Mouse (Mus musculus) right cerebral cortex, postnatal 36 days (tissue): Measurements from ENCODE around the gene Hist1h3c.
"Not testable (repeated sequence)": the region's sequence is repeated elsewhere in the genome, so short reads cannot be mapped to it uniquely, and the experiment has no call there.

Experiments
- DNase-seq, 2 experiments: peaks; one replicate each; pipeline ENCODE4 v3.0.0; 2022; ENCODE audit warnings: low spot score in 2 of 2, mixed read lengths in 1 of 2

Hist1h3c gene

DNA sequence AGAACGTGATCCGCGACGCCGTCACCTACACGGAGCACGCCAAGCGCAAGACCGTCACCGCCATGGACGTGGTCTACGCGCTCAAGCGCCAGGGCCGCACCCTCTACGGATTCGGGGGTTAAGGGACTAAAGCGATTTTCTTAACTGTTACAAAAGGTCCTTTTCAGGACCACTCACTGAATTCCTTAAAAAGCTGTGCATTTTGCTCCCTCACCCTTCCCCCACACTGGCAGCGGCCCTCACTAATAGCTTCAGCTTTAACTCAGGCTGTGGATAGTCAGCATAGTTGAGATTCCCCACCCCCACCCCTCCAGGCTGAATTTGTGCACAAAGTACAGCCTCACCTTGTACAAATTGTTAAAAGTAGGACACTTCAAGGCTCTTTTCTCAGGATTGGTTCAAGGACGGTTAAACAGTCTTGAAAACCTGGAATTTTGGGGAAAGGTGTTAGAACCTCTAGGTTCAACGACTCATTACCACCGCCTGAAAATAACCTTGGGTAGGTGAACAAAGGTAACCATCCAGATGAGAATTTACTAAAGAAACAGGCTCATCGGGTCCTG lies 11.9 kb upstream of the Hist1h3c start:
- no peak for DNase-seq

DNA sequence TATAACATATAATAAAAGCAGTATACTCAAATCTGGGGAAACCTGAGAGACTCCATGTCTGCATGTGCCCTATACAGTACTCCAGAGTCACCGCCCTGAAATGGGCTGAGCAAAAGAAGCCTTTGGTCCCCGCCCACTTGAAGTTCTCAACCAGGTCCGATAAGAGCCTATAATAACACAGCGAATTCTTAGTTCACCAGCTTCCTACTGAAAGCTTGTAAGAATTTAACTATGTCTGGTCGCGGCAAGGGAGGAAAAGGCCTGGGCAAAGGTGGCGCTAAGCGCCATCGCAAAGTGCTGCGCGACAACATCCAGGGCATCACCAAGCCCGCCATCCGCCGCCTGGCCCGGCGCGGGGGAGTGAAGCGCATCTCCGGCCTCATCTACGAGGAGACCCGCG lies 11.4 kb upstream of the Hist1h3c start, which contains the start of gene Hist1h4b:
Gene Hist1h4b, plus strand, starts transcription at position 224 of the 400 bp plus-strand sequence.
- peak; percentile 89 to 91 for DNase-seq

DNA sequence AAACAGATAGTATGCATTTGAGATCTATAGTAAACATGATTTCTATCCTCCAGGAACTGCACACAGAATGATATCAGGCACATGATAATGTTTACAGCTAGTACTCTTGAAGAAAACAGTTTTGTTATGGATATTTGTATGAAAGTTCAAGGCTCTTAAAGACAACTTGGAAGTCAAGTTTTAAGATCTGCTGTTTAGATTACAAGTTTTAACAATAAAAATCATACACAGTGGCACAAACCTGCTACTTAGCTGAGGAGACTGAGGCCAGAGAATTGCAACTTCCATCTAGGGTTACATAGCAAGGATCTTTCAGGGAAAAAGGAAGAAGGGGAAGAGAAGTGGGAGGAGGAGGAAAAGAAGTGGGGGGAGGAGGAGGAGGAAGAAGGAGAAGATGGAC lies 9.6 kb upstream of the Hist1h3c start:
- DNase-seq = no peak

DNA sequence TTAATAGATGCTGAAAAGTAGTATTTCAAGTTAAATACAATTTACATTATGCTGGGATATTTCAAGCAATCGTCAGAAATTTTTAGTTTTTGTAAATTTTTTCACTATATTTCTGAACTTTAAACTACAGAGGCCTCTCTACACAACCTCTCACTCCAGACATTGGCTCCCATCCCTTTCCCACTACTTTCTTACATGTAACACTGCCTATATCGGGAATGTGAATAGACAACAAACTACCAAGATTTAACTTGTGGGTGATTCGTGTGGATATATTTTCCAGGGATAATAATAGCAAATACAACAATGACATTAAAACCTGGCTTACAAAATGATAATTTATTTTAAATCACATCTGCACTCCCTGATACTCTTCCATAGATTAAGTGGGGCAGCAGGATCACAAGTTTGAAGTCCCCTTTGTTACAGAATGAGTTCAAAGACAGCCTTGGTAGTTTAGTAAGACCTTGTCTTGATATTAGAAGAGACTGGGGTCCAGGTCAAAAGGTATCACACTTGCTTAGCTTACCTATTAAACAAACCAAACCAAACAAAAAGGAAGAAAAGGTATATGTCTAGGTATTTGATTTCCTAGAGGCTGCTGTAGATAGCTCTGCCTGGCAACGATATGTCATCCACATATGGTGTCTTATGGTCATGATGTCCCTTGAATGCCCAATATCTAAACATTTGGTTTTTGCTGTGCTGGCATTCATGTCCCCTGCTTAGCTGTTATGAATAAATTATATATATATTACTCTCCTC lies 8.1 kb upstream of the Hist1h3c start:
- no peak for DNase-seq

DNA sequence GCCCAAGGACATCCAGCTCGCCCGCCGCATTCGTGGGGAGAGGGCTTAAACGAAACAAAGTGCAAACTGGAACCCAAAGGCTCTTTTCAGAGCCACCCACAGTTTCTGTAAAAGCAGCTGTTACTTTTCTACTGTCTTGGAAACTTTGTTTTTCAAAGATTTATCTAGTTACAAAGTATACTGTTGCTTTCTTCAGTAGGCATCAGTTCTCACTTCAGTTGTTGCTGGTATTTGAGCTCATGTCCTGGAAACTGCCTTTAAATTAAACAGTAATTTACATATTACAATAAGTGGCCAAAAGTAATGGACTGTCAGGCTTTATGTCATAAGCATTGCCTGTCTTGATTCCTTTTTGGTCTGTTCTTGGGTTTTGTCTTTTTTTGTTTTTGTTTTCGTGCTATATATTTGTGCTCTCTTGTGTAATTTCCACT lies 7.4 kb upstream of the Hist1h3c start:
- DNase-seq = no peak

DNA sequence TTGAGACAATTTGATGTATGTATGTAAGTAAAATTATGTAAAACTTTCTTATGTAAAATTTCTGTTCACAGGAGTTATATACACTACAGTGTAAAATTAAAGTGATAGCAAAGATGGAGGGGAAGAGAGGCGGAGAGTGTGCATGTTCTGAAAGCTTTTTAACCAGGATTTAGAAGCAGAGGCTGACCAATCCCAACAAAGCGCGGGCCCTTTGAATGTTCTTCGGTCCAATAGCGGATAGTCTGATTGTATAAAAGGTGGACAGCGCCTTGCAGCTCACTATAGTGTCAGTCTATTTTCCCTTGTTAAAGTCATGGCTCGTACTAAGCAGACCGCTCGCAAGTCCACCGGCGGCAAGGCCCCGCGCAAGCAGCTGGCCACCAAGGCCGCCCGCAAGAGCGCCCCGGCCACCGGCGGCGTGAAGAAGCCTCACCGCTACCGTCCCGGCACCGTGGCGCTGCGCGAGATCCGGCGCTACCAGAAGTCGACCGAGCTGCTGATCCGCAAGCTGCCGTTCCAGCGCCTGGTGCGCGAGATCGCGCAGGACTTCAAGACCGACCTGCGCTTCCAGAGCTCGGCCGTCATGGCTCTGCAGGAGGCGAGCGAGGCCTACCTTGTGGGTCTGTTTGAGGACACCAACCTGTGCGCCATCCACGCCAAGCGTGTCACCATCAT lies 6.8 kb upstream of the Hist1h3c start, which contains the start of gene Hist1h3b:
Gene Hist1h3b, plus strand, starts transcription at position 201 of the 675 bp plus-strand sequence.
- DNase-seq = peak; percentile 92 to 94

DNA sequence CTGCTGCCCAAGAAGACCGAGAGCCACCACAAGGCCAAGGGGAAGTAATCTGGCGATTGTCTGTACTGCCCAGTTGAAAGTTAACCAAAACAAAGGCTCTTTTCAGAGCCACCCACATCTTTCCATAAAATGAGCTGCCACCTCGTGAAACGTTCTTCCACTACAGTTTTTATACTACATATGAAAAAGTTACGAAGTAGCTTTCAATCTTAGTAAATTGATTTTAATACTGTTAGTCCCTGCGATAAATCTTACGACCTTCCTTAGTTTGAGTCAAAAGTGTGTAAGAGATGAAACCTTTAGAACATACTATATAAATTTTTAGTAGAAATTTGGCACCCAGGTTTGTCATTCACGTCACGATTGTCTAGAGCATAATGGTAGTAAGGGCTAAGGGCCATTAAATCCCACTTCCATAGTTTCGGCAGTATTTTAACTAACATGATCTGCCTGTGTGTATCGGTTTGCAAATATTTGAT lies 6.1 kb upstream of the Hist1h3c start:
- no peak for DNase-seq

DNA sequence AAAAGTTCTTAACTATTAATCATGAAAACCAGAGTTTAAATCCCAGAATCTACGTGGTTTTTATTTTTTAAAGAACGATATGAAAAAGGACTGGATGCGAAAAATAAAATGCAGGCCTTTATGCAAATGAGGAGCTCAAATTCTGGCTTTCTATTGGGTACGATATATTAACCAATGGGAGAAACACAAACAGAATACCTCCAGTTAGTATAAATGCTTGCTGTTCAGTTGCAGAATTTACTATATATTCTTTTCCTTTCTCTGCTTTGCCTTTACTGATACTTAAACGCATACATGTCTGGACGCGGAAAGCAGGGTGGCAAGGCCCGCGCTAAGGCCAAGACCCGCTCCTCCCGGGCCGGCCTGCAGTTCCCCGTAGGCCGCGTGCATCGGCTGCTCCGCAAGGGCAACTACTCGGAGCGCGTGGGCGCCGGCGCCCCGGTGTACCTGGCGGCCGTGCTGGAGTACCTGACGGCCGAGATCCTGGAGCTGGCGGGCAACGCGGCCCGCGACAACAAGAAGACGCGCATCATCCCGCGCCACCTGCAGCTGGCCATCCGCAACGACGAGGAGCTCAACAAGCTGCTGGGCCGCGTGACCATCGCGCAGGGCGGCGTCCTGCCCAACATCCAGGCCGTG lies 5.6 kb upstream of the Hist1h3c start, which contains the start of gene Hist1h2ab:
Gene Hist1h2ab, plus strand, starts transcription at position 288 of the 639 bp plus-strand sequence.
- not testable (repeated sequence) for DNase-seq

DNA sequence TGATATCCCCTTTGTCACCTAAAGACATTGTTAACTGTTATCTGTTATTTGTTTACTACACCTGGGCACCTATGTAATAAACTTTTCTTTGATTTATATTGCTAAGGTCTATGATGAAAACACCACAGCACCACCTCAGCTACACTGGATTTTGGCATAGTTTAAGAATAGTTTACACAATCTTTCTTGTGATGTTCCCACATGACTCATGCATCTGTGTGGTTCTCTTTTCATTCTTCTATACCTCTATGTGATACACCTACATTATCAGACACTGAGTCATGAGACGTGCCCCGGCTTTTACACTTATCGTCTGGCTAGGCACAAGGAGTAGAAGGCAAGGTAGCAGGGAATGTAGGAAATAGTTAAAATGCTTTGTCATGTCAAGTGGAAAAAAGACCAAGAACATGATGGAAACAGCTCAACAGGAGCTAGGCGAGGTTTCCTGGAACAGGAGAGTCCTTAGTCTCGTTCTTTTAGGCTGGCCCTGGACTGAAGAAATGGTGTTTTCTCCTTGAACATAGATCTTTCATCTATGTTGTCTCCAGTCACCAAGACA lies 4.2 kb upstream of the Hist1h3c start:
- no peak for DNase-seq

DNA sequence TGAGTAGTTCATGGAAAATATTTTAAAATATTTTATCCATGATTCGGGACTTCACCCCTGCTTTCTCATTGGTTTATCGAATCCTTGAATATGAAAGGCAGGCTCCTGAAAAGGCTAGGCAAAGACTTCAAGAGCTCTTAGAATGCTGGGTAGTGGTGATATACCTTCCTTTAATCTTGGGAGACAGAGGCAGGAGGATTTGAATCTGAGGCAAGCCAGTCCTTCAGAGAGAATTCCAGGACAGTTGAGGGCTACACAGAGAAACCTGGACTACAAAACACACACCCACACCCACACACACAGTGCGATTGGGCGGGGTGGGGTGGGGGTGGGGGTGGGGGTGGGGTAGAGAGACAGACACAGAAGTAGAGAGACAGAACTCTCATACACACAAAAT lies 2.5 kb upstream of the Hist1h3c start:
- DNase-seq = no peak

DNA sequence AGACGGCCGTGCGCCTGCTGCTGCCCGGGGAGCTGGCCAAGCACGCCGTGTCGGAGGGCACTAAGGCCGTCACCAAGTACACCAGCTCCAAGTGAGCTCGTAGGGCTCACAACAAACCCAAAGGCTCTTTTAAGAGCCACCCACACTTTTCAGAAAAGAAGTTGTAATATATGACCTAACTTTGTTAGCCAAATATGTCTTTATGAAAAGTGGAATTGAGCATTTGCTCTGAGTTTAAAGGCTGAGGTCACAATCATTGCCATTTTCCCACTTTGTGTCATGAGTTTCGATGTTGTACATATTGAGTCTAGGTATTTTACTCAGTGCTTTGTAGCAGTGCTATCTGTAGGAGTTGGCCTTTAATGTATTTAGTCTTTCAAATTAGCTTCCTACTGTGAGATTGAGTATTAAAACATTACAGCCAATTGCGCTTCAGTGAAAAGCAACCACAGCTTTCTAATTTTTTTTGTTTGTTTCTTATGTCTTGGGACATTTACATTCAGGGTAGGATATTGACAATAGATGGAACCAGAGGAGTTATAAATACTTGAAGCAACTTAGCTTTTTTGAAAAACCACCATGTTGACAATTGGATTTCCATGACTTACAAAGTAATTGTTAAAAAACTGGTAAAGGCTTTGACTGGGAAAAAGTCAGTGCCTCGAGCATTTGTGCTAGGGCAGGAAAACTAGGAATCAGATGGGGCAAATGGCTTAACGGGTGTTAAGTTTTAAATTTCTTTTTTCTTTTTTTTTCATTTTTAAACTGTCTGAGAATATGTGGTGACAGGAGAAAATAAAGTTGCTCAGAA lies 1.9 kb upstream of the Hist1h3c start:
- DNase-seq = no peak

DNA sequence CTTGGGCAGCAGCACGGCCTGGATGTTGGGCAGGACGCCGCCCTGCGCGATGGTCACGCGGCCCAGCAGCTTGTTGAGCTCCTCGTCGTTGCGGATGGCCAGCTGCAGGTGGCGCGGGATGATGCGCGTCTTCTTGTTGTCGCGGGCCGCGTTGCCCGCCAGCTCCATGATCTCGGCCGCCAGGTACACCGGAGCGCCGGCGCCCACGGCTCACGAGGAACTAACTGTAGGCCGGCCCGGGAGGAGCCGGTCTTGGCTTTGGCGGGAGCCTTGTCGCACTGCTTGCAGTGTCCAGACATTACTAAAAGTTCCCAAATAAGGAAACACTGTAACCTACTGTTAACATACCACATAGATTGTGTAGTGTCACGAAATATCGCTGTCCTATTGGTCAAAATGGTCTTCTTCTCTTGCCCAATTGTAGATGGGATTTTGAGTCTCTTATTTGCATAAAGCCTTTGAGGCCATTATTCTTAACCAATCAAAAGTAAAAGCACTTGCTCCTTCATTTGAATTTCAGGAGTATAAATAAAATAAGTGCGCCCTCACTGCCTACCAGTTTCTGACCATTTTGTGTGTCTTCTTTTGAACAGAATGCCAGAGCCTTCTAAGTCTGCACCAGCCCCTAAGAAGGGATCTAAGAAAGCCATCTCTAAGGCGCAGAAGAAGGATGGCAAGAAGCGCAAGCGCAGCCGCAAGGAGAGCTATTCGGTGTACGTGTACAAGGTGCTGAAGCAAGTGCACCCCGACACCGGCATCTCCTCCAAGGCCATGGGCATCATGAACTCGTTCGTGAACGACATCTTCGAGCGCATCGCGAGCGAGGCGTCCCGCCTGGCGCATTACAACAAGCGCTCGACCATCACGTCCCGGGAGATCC lies 1.0 kb upstream of the Hist1h3c start, which contains the start of gene Hist1h2bb:
Gene Hist1h2bb, plus strand, starts transcription at position 534 of the 880 bp plus-strand sequence.
- peak; percentile 53 to 76 for DNase-seq

DNA sequence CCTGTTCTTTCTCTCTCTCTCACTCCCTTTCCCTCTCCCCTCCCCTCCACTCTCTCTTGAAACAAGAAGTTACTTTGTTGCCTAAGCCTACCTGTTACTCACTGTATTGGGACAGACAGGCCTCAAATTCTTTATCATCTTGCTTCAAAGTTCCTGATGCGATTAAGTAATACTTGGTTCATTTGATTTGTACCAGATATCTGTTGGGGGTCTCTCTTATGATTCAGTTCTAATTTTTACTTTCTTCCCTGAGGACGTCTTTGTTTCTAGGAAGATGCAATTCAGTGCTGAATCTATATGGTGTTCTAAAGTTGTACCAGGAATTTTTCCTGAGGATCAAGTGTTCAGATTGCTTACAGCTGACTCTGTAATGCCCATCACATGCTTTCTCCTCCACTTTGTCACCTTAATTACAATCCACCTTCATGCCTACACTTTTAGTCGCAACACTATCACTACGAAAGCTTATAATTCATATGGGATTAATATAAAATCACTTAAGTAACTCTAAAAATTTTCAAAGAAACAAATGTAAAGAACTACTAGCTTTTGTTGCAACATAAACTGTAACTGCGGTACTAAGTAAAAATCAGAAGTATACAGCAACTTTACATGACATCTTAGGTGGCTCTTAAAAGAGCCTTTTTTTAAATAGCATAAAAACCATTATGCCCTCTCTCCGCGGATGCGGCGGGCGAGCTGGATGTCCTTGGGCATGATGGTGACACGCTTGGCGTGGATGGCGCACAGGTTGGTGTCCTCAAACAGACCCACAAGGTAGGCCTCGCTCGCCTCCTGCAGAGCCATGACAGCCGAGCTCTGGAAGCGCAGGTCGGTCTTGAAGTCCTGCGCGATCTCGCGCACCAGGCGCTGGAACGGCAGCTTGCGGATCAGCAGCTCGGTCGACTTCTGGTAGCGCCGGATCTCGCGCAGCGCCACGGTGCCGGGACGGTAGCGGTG lies 701 bp downstream of the Hist1h3c start:
- DNase-seq = no peak

DNA sequence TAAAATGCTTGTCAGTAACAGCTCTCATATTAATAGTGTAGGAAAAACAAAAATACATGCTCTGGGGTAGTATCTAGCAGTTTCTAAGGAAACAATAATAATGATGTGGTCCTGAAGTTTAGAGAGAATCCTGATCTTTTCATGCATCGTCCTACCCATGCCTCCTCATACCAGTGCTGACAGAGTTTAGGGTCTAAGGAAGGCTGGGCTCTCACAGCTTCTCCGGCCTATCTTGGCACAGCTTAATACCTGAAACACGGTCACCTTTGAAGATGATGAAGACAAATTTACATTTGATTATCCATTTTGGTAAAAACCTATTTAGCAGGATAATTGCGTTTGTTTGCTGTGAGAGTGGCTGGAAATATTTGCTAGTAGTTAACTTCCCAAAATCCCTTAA lies 1.4 kb downstream of the Hist1h3c start:
- no peak for DNase-seq

DNA sequence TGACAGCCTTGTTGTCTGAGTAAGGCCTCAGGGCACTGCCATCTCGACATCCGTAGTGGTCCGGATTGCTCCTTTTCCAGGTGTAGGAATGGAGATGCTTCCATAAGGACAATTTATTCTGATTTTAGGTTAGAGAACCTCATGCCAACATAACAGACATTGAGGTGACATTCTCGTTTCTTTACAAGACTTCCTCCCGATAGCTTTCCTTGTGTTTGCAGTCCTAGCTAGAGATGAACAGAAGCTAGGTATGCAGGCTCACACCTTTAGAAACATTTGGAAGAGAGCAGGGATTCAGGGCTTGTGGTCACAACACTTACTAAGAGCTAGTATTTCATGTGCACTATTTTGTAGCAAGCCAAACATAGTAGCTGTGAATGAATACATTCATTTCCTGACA lies 2.2 kb downstream of the Hist1h3c start:
- DNase-seq = no peak

DNA sequence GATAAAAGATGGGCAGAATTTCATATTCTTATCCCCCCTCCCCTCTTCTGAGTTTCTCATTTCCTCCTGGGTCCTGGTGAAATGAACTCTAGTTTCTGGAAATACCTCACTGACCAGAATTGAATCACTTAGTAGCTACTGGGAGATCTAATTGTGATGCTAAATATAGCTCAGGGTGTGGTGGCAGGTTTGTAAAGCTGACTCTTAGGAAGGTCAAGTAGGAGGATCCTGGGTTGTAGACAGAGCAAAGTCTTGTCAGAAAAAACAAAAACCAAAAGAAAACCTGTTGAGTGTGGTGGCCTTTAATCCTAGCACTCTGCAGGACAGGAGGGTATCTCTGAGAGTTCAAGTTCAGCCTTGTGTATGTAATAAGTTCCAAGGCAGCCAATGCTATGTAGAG lies 3.4 kb downstream of the Hist1h3c start:
- DNase-seq = no peak

DNA sequence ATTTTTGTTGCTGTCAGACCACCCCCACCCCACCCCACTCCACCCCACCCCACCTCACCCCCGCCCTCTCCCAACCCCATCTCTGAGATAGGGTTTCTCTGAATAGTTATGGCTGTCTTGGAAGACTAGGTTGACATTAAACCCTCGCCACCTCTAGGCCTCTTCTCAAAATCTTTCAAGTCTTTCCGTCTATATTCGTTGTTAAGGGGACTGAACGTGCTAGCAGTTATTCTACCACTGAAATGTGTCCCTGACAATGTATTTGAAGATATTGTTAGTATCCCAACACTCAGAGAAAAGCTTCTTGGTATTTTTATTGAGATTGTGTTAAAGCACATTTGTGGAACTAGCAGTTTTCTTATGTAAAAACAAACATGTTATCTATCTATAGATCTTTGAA lies 4.5 kb downstream of the Hist1h3c start:
- DNase-seq = no peak

DNA sequence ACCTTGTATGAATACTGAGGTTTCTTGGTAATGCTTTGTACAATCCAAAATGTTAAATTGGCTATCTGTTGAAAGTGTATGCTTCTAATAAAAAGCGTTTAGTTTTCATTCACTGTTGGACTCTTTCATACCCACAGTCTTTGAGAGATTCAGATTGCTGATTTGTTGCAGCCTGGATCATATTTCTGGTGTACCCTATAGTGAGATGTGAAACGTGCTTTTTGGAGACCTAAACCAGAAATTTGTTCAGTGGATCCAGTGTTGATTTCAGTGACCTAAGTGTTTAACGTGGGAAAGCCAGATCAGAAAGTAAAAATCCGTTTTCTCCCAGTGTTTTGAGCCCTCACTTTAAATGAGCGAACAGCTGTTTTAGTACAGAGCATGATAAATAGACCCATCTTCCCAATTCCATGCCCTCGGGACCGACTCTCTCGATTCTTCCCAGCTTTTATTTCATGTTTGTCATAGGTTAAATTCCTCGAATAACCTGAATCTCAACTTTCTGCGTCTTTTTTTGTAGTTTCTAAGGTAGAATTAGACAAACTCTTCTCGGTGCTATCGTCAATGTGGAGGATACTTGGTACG lies 5.1 kb downstream of the Hist1h3c start:
- no peak for DNase-seq
